Mouse (Mus musculus) MEL (cell line): ENCODE results near the gene Dohh. TPM values are rescaled to one million over a fixed set of nuclear protein-coding genes. Genes with fewer than 3 reads are reported as not detected.

Experiments
- DNase-seq: peaks from one replicate; pipeline ENCODE4 v3.0.0; 2011; ENCODE audit warnings: low read depth, low spot score
- H3K27ac ChIP-seq: 2 replicates; pipeline ENCODE4 v1.5.1; 2012; ENCODE audit warnings: low read depth, mild to moderate bottlenecking, control low read depth, low read length, moderate library complexity; ENCODE audit not compliant: control insufficient read depth
- H3K27me3 ChIP-seq, 2 experiments: fragments of 150-350 bp in 1 of 2; sonication (generic) in 1 of 2; 2 replicates each; pipeline ENCODE4 v1.6.1; 2012; ENCODE audit warnings: low read length in 2 of 2, mild to moderate bottlenecking in 2 of 2, improper control_type of control experiment in 1 of 2, moderate library complexity in 1 of 2; ENCODE audit not compliant: insufficient read depth in 2 of 2, control insufficient read depth in 1 of 2
- H3K36me3 ChIP-seq, 2 experiments: 2 replicates each; pipeline ENCODE4 v1.6.1; 2012 to 2014; ENCODE audit warnings: low read length in 2 of 2, improper control_type of control experiment in 1 of 2, inconsistent platforms in 1 of 2, mild to moderate bottlenecking in 1 of 2; ENCODE audit not compliant: insufficient read depth in 2 of 2, control insufficient read depth in 1 of 2
- H3K4me1 ChIP-seq, 2 experiments: fragments of 150-350 bp in 1 of 2; sonication (generic) in 1 of 2; 2 replicates each; pipeline ENCODE4 v1.6.1; 2012; ENCODE audit warnings: low read length in 2 of 2, improper control_type of control experiment in 1 of 2, mild to moderate bottlenecking in 1 of 2; ENCODE audit not compliant: insufficient read depth in 2 of 2, control insufficient read depth in 1 of 2
- H3K4me3 ChIP-seq, 2 experiments: fragments of 150-350 bp in 1 of 2; sonication (generic) in 1 of 2; 2 replicates each; pipeline ENCODE4 v1.5.1; 2012; ENCODE audit warnings: low read depth in 2 of 2, low read length in 2 of 2, mild to moderate bottlenecking in 2 of 2, moderate library complexity in 2 of 2, control low read depth in 1 of 2, improper control_type of control experiment in 1 of 2; ENCODE audit not compliant: control insufficient read depth in 1 of 2, insufficient read depth in 1 of 2
- H3K79me2 ChIP-seq: 2 replicates; pipeline ENCODE4 v1.6.1; 2012; ENCODE audit warnings: mild to moderate bottlenecking, low read length, moderate library complexity; ENCODE audit not compliant: control insufficient read depth, poor library complexity, insufficient read depth
- H3K9ac ChIP-seq: 2 replicates; pipeline ENCODE4 v1.6.1; 2012; ENCODE audit warnings: low read depth, mild to moderate bottlenecking, control low read depth, low read length, moderate library complexity; ENCODE audit not compliant: control insufficient read depth, poor library complexity, severe bottlenecking
- H3K9me3 ChIP-seq: fragments of 150-350 bp; sonication (generic); replicated peaks from 2 replicates; pipeline ENCODE4 v1.6.1; 2012; ENCODE audit warnings: mild to moderate bottlenecking, low read length, improper control_type of control experiment, moderate library complexity; ENCODE audit not compliant: insufficient read depth
- CHD2 ChIP-seq: IDR thresholded peaks from 2 replicates; pipeline ENCODE4 v1.6.1; 2011; ENCODE audit warnings: low read length, improper control_type of control experiment
- ELF1 ChIP-seq: IDR thresholded peaks from 2 replicates; pipeline ENCODE4 v1.6.1; 2014; ENCODE audit warnings: low read depth, mild to moderate bottlenecking, inconsistent platforms, low read length, improper control_type of control experiment, moderate library complexity
- GABPA ChIP-seq: IDR thresholded peaks from 2 replicates; pipeline ENCODE4 v1.6.1; 2012; ENCODE audit warnings: low read depth, mild to moderate bottlenecking, inconsistent platforms, low read length, improper control_type of control experiment, moderate library complexity
- HCFC1 ChIP-seq: IDR thresholded peaks from 2 replicates; pipeline ENCODE4 v1.6.1; 2012; ENCODE audit warnings: low read depth, mild to moderate bottlenecking, inconsistent platforms, low read length, improper control_type of control experiment, moderate library complexity
- KAT2A ChIP-seq: conservative IDR thresholded peaks from 2 replicates; pipeline ENCODE4 v1.6.1; 2012; ENCODE audit warnings: low read depth, low read length, improper control_type of control experiment, inconsistent platforms
- MAFK ChIP-seq: IDR thresholded peaks from 2 replicates; pipeline ENCODE4 v1.6.1; 2011; ENCODE audit warnings: low read depth, mild to moderate bottlenecking, low read length, improper control_type of control experiment, borderline replicate concordance
- NELFE ChIP-seq: IDR thresholded peaks from 2 replicates; pipeline ENCODE4 v1.6.1; 2011; ENCODE audit warnings: low read depth, low read length, improper control_type of control experiment
- NRF1 ChIP-seq: IDR thresholded peaks from 2 replicates; pipeline ENCODE4 v1.6.1; 2014; ENCODE audit warnings: low read depth, mild to moderate bottlenecking, inconsistent platforms, low read length, improper control_type of control experiment, moderate library complexity; ENCODE audit not compliant: poor library complexity, insufficient read depth, severe bottlenecking
- POLR2A ChIP-seq, 2 experiments: IDR thresholded peaks; 2 replicates each; pipeline ENCODE4 v1.6.1; 2011 to 2012; ENCODE audit warnings: low read length in 2 of 2, mild to moderate bottlenecking in 2 of 2, control low read depth in 1 of 2, improper control_type of control experiment in 1 of 2, low read depth in 1 of 2, moderate library complexity in 1 of 2; ENCODE audit not compliant: control insufficient read depth in 1 of 2, insufficient read depth in 1 of 2, poor library complexity in 1 of 2
- POLR2AphosphoS2 ChIP-seq: IDR thresholded peaks from 2 replicates; pipeline ENCODE4 v1.6.1; 2011; ENCODE audit warnings: low read length, improper control_type of control experiment
- POLR2AphosphoS5 ChIP-seq: IDR thresholded peaks from 2 replicates; pipeline ENCODE4 v1.6.1; 2012; ENCODE audit warnings: low read depth, borderline replicate concordance, mild to moderate bottlenecking, inconsistent platforms, low read length, moderate library complexity, mixed read lengths
- SMC3 ChIP-seq: IDR thresholded peaks from 2 replicates; pipeline ENCODE4 v1.6.1; 2011; ENCODE audit warnings: low read depth, low read length, improper control_type of control experiment
- TAL1 ChIP-seq: IDR thresholded peaks from 2 replicates; pipeline ENCODE4 v1.6.1; 2012; ENCODE audit warnings: mild to moderate bottlenecking, inconsistent platforms, low read length, moderate library complexity, mixed read lengths
- TBP ChIP-seq: IDR thresholded peaks from 2 replicates; pipeline ENCODE4 v1.8.0; 2011; ENCODE audit warnings: low read depth, low read length, improper control_type of control experiment
- UBTF ChIP-seq: IDR thresholded peaks from 2 replicates; pipeline ENCODE4 v1.6.1; 2012; ENCODE audit warnings: low read depth, mild to moderate bottlenecking, inconsistent platforms, low read length, improper control_type of control experiment, moderate library complexity, borderline replicate concordance; ENCODE audit not compliant: insufficient read depth
- USF1 ChIP-seq: IDR thresholded peaks from 2 replicates; pipeline ENCODE4 v1.6.1; 2014; ENCODE audit warnings: low read depth, mild to moderate bottlenecking, inconsistent platforms, low read length, improper control_type of control experiment, moderate library complexity
- ZMIZ1 ChIP-seq: IDR thresholded peaks from 2 replicates; pipeline ENCODE4 v1.6.1; 2012; ENCODE audit warnings: low read depth, mild to moderate bottlenecking, inconsistent platforms, low read length, improper control_type of control experiment, moderate library complexity
- polyA plus RNA-seq, 2 experiments: library from polyadenylated mRNA; stranded (reverse) in 1 of 2; unstranded in 1 of 2; fragments of >175 nt in 1 of 2; fragments of >200 nt in 1 of 2; gene quantifications; 2 replicates each; pipeline versions ENCODE4 v1.2.1 to v1.2.4; 2012; ENCODE audit warnings: low replicate concordance in 2 of 2, low read depth in 1 of 2; ENCODE audit not compliant: insufficient read length in 2 of 2, insufficient read depth in 1 of 2, missing spikeins in 1 of 2
- total RNA-seq: library from RNA; depleted of rRNA; stranded (reverse); fragments of 300-350 nt; gene quantifications from 2 replicates; pipeline ENCODE4 v1.2.3, GENCODE M21; 2012

Gene Dohh
- total and polyA plus RNA-seq, 3 experiments = 145 to 153 TPM; not detected in 1

DNA sequence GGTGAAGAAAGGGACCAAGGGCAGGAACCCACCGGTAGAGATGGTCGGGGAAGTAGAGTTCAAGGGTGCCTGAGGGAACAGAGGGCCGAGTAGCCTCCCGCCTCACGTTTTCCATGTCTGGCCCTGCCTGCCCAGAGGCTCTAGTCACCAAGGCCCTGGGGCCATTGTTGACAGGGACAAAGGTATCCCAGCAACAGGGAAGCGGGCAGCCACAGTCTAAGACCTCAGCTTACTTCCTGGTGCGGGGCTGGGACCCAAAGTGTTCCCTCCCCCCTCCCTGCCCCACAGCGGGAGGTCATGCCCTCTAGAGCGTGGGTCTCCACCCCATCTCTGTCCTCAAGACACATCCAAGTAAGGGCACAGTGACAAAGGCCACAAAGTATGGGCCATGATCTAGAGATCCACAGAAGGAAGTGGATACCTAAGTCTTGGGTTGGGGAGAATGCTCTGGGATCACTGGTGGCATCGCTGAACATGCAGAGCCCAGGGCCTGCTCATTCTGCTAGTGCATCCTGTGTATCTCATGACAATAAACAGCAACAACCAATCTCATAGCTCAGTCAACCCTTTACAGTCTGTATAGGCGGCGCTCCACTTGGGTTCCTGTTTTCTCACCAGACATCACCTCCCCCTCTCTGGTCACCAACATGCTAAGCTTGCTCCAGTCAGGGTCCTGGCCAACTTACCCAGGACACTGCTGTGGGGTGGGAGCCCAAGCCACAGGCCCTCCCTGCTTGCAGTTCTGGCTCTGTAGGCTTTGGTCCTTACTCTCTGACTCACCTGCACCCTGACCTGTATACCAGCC is 18.4 kb upstream of the Dohh start, which contains the start of gene 4930404N11Rik:
4930404N11Rik (minus strand) TSS at position 145 of the 805 bp plus-strand sequence.
- H3K36me3 ChIP-seq = 0 out of 4 replicates have a peak, but pooled peaks cover 0 to 3% of the 10 kb centered on the region in 2 experiments
- no peaks in the 10 kb centered on the region for H3K27me3 ChIP-seq
- peaks cover 0 to 5% of the 10 kb centered on the region in 2 experiments; a peak in 1 of 4 replicates for H3K4me1 ChIP-seq
- H3K79me2 ChIP-seq = no peaks in the 10 kb centered on the region
- TF ChIP-seq TBP = no peak
- TF ChIP-seq KAT2A = no peak
- TF ChIP-seq USF1 = no peak
- TF ChIP-seq ELF1 = 0 out of 2 replicates have a peak, but pooled peaks have one; percentile 4
- TF ChIP-seq HCFC1 = no peak
- no peak for TF ChIP-seq MAFK
- TF ChIP-seq NRF1 = no peak
- TF ChIP-seq POLR2AphosphoS5 = peak; percentile 83; the same call in 1 of the 2 replicates
- no peak for TF ChIP-seq CHD2
- TF ChIP-seq POLR2AphosphoS2 = peak; percentile 47; the same call in 1 of the 2 replicates
- TF ChIP-seq TAL1 = no peak
- peak; percentile 76 for TF ChIP-seq ZMIZ1
- peak; percentile 25 to 48; a peak in 2 of 4 replicates for TF ChIP-seq POLR2A (IDR thresholded peaks at IDR 0.05; ENCODE audit: control insufficient read depth in 1 of 2, insufficient read depth in 1 of 2, low read depth in 1 of 2, low read length in 2 of 2, poor library complexity in 1 of 2)
- no peak within 1 kb of the TSS for H3K9ac ChIP-seq
- DNase-seq = peak; percentile 70
- H3K4me3 ChIP-seq = no peak within 1 kb of the TSS
- H3K27ac ChIP-seq = no peak within 1 kb of the TSS
- H3K9me3 ChIP-seq = no peaks in the 10 kb centered on the region

DNA sequence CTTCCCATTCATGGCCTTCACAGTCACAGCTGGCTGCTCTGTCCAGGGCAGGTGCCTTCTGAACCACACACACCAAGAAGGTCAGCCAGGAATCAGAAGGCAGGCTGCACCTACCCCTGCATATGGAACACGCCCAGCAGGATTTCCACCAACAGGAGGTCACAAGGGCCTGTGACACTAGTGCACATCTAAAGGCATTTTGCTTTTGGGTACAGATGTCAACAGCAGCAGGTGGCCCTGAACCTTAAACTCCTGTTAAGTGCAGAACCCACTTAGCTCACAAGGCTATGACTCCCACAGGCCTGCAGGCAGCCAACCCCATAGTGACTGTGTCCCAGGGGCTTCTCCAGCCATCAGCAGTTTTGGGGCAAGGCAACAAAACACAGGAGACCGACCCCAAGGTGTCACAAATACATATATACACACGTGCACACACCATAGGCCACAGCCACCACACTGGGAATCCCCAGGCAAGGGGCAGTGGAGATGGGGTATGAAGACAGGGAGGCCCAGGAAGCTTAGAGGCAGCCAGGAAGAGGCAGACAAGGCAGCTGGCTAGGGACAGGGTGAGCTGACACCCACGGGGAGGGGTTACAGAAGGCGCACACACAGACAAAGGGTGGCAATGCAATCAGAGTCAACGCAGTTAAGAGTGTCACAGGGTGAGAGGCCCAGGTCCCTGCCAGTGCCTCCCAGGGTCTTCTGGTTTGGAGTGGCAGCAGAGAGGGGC is 17.6 kb upstream of the Dohh start:
- Histone ChIP-seq H3K9ac (no peak overlapping the region), H3K79me2 (no peaks in the 10 kb centered on the region), H3K9me3 (no peaks in the 10 kb centered on the region), H3K27me3 (no peaks in the 10 kb centered on the region), H3K4me1 (peaks cover 0 to 5% of the 10 kb centered on the region in 2 experiments; a peak in 1 of 4 replicates), H3K4me3 (no peak overlapping the region), H3K27ac (no peak overlapping the region), H3K36me3 (0 out of 4 replicates have a peak, but pooled peaks cover 0 to 3% of the 10 kb centered on the region in 2 experiments)
- DNase-seq = peak; percentile 53
- peak; percentile 85; the same call in 1 of the 2 replicates for TF ChIP-seq POLR2AphosphoS5
- TF ChIP-seq GABPA = no peak
- TF ChIP-seq POLR2AphosphoS2 = peak; percentile 69
- TF ChIP-seq POLR2A (IDR thresholded peaks at IDR 0.05; ENCODE audit: control insufficient read depth in 1 of 2, insufficient read depth in 1 of 2, low read depth in 1 of 2, low read length in 2 of 2, poor library complexity in 1 of 2) = peak; percentile 9 to 19; a peak in 1 of 4 replicates
- no peak for TF ChIP-seq NELFE
- TF ChIP-seq CHD2 = peak; percentile 5; the same call in 1 of the 2 replicates
- TF ChIP-seq ZMIZ1 = peak; percentile 31; the same call in 1 of the 2 replicates
- TF ChIP-seq UBTF = no peak
- TF ChIP-seq SMC3 = peak; percentile 8
